Mouse (Mus musculus) intestine, embryonic 14.5 days (tissue): ENCODE data around the gene Rmnd5b. TPM values are rescaled to one million over a fixed set of nuclear protein-coding genes. Genes with fewer than 3 reads are reported as not detected.

ENCODE experiments used
- ATAC-seq: fragments of 200-750 bp; cut with Nextera tagmentation; replicated peaks from 2 replicates; pipeline ENCODE4 v1.8.0; 2017; ENCODE audit warnings: low read depth, moderate number of reproducible peaks, moderate TSS enrichment, moderate library complexity; ENCODE audit not compliant: low FRiP score, low TSS enrichment
- DNase-seq: peaks from one replicate; pipeline ENCODE4 v3.0.0-alpha.2; 2018; ENCODE audit warnings: low spot score
- H3K27ac ChIP-seq: fragments of 300-500 bp; sonication (generic); 2 replicates; pipeline ENCODE4 v1.5.1; 2014; ENCODE audit warnings: low read depth, mild to moderate bottlenecking, control low read depth
- H3K27me3 ChIP-seq: fragments of 300-500 bp; sonication (generic); replicated peaks from 2 replicates; pipeline ENCODE4 v1.6.1; 2014; ENCODE audit warnings: low read length, control low read depth; ENCODE audit not compliant: control insufficient read depth, insufficient read depth
- H3K36me3 ChIP-seq: fragments of 300-500 bp; sonication (generic); 2 replicates; pipeline ENCODE4 v1.6.1; 2014; ENCODE audit warnings: low read length, control low read depth; ENCODE audit not compliant: control insufficient read depth, insufficient read depth
- H3K4me1 ChIP-seq: fragments of 300-500 bp; sonication (generic); replicated peaks from 2 replicates; pipeline ENCODE4 v1.6.1; 2014; ENCODE audit warnings: low read length, control low read depth, mixed read lengths; ENCODE audit not compliant: control insufficient read depth, insufficient read depth
- H3K4me2 ChIP-seq: fragments of 300-500 bp; sonication (generic); 2 replicates; pipeline ENCODE4 v1.6.1; 2014; ENCODE audit warnings: low read length
- H3K4me3 ChIP-seq: fragments of 300-500 bp; sonication (generic); 2 replicates; pipeline ENCODE4 v1.5.1; 2014; ENCODE audit warnings: low read depth, low read length, control low read depth, mixed read lengths
- H3K9ac ChIP-seq: fragments of 300-500 bp; sonication (generic); 2 replicates; pipeline ENCODE4 v1.6.1; 2014; ENCODE audit warnings: mild to moderate bottlenecking, low read length
- H3K9me3 ChIP-seq: fragments of 300-500 bp; sonication (generic); 2 replicates; pipeline ENCODE4 v1.6.1; 2016; ENCODE audit warnings: low read length, control low read depth; ENCODE audit not compliant: control insufficient read depth
- WGBS: fragments of 180-500 bp; shearing (Covaris S2); extraction: QIAGEN DNeasy Blood & Tissue Kit; methylation state at CpG from one replicate; pipeline ENCODE4 v1.1.7; 2014; 5-methylcytosine and 5-hydroxymethylcytosine counted together
- polyA plus RNA-seq: library from polyadenylated mRNA; unstranded; fragments of >200 nt; fragmentation: Nextera tagmentation; extraction: Ambion mirVana; gene quantifications from 2 replicates; pipeline ENCODE4 v1.2.1, GENCODE M21; 2014

Gene Rmnd5b
- polyA plus RNA-seq, 1 experiment from 2014 or later = 42.7 TPM

DNA sequence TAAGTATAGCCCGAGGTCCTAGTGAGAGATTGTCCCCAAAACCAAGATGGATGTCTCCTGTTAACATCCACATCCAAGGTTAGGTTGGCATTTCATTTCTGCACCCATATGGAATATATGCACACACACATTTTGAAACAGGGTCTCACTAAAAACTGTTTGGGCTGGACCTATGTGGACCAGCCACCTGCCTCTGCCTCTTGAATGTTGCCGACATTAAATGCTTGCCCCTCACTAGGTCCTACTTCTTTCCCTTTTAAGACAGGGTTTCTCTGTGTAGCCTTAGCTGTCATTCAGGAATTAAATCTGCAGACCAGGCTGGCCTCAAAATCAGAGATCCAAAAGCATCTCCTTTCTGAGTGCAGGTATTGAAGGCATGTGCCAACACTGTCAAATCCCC lies 38.1 kb downstream of the Rmnd5b start:
- WGBS = 73% methylated on average over 2 of the region's 2 CpGs
- Histone ChIP-seq H3K9me3 (no peaks in the 10 kb centered on the region), H3K36me3 (peaks cover 98% of the 10 kb centered on the region), H3K4me3 (no peak overlapping the region), H3K27ac (no peak overlapping the region), H3K9ac (no peak overlapping the region), H3K4me1 (0 out of 2 replicates have a peak, but pooled peaks cover 2% of the 10 kb centered on the region), H3K4me2 (no peak overlapping the region), H3K27me3 (no peaks in the 10 kb centered on the region)
- ATAC-seq = no peak
- no peak for DNase-seq

DNA sequence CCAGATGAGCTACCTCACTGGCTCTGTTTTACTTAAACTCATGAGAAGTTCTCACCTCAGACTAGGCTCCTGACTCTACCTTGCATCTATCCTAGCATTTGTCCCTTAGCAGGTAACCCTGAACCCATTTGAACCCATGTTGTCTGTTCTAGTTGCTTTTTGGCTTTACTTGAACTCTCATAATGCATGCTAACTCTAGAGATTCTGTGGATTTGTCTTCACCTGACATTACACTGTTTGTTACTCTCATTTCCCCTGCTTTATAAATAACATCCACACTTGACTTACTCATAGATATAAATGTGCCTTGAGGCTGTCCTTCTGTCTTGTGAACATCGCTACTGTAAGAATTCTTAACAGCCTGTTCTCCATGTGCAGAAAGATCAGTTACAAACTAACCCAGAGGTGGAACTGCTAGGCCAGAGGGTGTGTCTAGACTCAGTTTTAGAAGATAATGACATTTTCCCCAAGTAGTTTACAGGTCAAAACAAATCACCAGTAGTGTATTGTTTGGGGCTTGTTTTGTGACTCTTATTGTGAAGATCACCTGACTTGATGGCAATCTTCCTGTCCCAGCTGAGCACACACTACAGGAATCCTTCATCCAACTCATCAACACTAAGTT lies 40.1 kb downstream of the Rmnd5b start:
- H3K4me3 ChIP-seq = no peak overlapping the region
- H3K36me3 ChIP-seq = peaks cover 98% of the 10 kb centered on the region
- DNase-seq (no peak), ATAC-seq (no peak)
- no peak overlapping the region for H3K27ac ChIP-seq
- no peaks in the 10 kb centered on the region for H3K27me3 ChIP-seq
- no peak overlapping the region for H3K9ac ChIP-seq
- H3K9me3 ChIP-seq = no peaks in the 10 kb centered on the region
- H3K4me1 ChIP-seq = no peaks in the 10 kb centered on the region
- 90% methylated on average over 1 of the region's 1 CpGs for WGBS
- no peak overlapping the region for H3K4me2 ChIP-seq

DNA sequence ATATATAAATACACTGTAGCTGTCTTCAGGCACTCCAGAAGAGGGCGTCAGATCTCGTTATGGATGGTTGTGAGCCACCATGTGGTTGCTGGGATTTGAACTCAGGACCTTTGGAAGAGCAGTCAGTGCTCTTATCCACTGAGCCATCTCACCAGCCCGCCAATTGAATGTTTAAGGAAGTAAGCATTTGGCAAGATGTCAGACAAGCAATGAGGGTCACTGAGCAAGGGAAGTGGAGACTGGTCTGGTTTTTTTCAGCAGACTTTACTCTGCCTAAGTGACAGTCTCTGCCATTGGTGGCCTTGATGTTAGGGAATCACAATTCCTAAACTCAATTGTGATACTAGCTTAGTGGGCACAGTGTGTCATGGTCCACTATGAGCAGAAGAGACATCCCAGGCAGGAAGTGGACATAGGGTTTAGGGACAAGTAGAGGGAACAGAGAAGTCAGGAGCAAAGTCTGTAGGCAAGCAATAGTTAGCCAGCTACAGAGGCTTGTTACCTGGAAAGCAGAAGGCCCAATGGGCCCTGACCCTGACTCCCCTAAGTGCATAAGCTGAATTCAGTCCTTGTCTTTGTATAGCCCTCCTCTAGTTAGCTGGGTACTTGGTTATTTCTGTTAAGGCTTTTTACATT lies 40.9 kb downstream of the Rmnd5b start:
- Histone ChIP-seq H3K27me3 (no peaks in the 10 kb centered on the region), H3K4me1 (no peaks in the 10 kb centered on the region), H3K4me2 (no peak overlapping the region), H3K27ac (no peak overlapping the region), H3K36me3 (peaks cover 96% of the 10 kb centered on the region), H3K9ac (no peak overlapping the region), H3K9me3 (no peaks in the 10 kb centered on the region), H3K4me3 (no peak overlapping the region)
- ATAC-seq = no peak
- no peak for DNase-seq
- 58% methylated on average over 3 of the region's 3 CpGs for WGBS

DNA sequence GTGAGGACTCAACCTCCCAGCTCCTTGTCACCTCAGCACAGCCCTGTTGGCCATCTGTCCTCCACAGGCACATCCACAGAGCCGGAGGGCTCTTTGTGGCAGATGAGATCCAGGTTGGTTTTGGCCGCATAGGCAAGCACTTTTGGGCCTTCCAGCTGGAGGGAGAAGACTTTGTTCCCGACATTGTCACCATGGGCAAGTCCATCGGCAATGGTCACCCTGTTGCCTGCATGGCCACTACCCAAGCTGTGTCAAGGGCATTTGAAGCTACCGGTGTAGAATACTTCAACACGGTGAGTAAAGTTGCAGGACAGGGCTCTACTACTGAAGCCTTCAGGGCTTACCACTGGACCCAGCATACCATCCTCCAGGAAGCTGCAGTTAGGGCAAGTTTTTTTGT lies 41.8 kb downstream of the Rmnd5b start:
- Histone ChIP-seq H3K4me2 (no peak overlapping the region), H3K9me3 (no peaks in the 10 kb centered on the region), H3K4me1 (no peaks in the 10 kb centered on the region), H3K36me3 (peaks cover 92% of the 10 kb centered on the region), H3K27me3 (no peaks in the 10 kb centered on the region), H3K27ac (no peak overlapping the region), H3K4me3 (no peak overlapping the region), H3K9ac (no peak overlapping the region)
- ATAC-seq (no peak), DNase-seq (no peak)
- 88% methylated on average over 6 of the region's 6 CpGs for WGBS

DNA sequence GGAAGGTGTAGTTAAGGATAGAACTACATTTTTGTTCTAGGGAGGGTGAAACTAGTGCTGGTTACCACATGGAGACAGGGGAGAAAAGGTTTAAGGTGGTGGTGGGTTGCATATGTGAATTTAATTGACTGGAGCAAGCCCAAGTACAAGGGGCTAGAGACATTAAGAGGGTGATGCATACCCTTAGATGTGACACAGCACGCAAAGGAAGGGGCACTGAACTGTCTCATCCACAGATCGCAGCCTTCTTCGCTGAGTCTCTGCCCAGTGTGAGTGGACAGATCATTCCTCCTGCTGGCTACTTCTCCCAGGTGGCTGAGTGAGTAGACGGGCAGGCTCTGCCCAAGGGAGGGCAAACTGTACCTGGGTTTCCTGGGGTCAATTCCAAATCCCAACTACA lies 42.3 kb downstream of the Rmnd5b start:
- Histone ChIP-seq H3K4me2 (no peak overlapping the region), H3K4me1 (no peaks in the 10 kb centered on the region), H3K9me3 (no peaks in the 10 kb centered on the region), H3K4me3 (no peak overlapping the region), H3K9ac (no peak overlapping the region), H3K27me3 (no peaks in the 10 kb centered on the region), H3K27ac (no peak overlapping the region), H3K36me3 (peaks cover 92% of the 10 kb centered on the region)
- WGBS = 86% methylated on average over 4 of the region's 4 CpGs
- ATAC-seq (no peak), DNase-seq (no peak)

DNA sequence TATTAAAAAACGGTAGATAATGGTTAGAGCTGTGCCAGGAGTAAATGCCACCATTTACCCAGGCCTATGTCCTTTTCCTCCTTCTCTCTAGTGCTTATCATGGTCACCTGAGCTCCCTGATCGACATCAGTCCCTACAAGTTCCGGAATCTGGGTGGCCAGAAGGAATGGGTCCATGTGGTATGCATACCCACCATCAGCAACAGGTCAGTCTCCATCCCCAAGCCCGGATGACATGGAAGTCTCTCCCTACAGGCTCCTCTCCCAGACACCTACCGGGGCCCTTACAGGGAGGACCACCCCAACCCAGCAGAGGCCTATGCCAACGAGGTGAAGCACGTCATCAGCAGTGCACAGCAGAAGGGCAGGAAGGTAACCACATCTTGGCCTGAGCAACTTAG lies 43.8 kb downstream of the Rmnd5b start:
- no peaks in the 10 kb centered on the region for H3K9me3 ChIP-seq
- H3K9ac ChIP-seq = no peak overlapping the region
- no peak overlapping the region for H3K4me2 ChIP-seq
- no peaks in the 10 kb centered on the region for H3K4me1 ChIP-seq
- no peak overlapping the region for H3K27ac ChIP-seq
- no peaks in the 10 kb centered on the region for H3K27me3 ChIP-seq
- H3K36me3 ChIP-seq = peaks cover 92% of the 10 kb centered on the region
- 90% methylated on average over 7 of the region's 7 CpGs for WGBS
- DNase-seq = no peak
- ATAC-seq = no peak
- no peak overlapping the region for H3K4me3 ChIP-seq

DNA sequence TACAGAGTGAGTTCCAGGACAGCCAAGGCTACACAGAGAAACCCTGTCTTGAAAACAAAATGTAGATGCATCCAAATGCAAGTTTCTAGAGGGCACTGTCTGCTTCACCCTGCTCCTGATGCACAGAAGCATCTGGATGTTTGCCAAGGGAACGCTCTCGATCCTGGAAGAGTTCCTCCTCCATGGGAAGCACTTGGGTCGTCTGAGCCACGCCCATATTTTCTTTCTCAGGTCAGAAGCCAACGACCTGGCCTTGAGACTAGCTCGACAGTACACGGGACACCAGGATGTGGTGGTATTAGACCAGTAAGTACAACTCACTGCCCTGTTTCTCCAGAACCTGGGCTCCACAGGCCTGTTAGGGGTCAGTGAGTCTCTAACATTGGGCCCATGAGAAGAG lies 44.5 kb downstream of the Rmnd5b start:
- 48% methylated on average over 7 of the region's 7 CpGs for WGBS
- Histone ChIP-seq H3K4me2 (no peak overlapping the region), H3K36me3 (peaks cover 92% of the 10 kb centered on the region), H3K27me3 (no peaks in the 10 kb centered on the region), H3K27ac (no peak overlapping the region), H3K9me3 (no peaks in the 10 kb centered on the region), H3K4me3 (no peak overlapping the region), H3K9ac (no peak overlapping the region), H3K4me1 (0 out of 2 replicates have a peak, but pooled peaks cover 4% of the 10 kb centered on the region)
- ATAC-seq (no peak), DNase-seq (no peak)

DNA sequence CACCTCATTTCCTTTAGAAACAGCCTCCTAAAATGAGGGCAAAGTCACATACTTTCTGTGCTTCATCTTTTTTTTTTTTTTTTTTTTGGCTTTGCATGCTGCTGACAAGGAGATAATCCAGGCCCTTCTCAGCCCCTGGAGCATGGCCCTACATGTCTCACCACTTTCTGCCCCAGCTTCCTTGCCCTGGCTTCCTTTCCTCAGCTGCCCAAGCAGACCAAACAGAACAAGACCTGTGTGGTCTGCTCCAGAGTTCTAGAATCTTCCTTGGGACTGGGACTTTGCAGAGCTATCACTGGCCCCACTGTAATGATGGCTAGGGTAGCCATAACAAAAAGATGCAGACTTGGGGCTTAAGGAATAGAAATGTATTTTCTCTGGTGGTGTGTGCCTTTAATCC lies 45.7 kb downstream of the Rmnd5b start:
- no peak overlapping the region for H3K4me3 ChIP-seq
- H3K4me1 ChIP-seq = peaks cover 13% of the 10 kb centered on the region
- H3K9me3 ChIP-seq = no peaks in the 10 kb centered on the region
- DNase-seq = no peak
- H3K9ac ChIP-seq = no peak overlapping the region
- H3K4me2 ChIP-seq = no peak overlapping the region
- H3K27ac ChIP-seq = no peak overlapping the region
- H3K27me3 ChIP-seq = no peaks in the 10 kb centered on the region
- H3K36me3 ChIP-seq = peaks cover 84% of the 10 kb centered on the region
- no peak for ATAC-seq

DNA sequence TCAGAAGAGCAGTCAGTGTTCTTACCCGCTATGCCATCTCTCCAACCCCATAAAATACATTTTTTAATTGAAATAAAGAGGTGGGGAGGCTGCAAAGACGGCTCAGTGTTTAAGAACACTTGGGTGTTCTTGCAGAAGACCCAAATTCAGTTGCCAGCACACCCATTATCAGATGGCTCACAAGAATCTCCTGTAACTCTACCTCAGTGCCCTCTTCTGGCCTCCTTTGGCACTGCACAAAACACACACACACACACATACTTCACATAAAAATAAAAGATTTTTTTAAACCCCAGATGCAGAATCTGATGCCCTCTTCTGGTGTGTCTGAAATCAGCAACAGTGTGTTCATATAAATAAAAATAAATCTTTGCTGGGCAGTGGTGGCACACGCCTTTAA lies 46.9 kb downstream of the Rmnd5b start:
- no peaks in the 10 kb centered on the region for H3K9me3 ChIP-seq
- 96% methylated on average over 3 of the region's 3 CpGs for WGBS

More for the DNA sequence above, 46.9 kb downstream of the Rmnd5b start:
- Histone ChIP-seq H3K36me3 (peaks cover 74% of the 10 kb centered on the region), H3K27ac (no peak overlapping the region), H3K4me3 (no peak overlapping the region), H3K27me3 (no peaks in the 10 kb centered on the region), H3K9ac (no peak overlapping the region), H3K4me1 (peaks cover 17% of the 10 kb centered on the region), H3K4me2 (no peak overlapping the region)
- DNase-seq (no peak), ATAC-seq (no peak)
